Mouse (Mus musculus) thymus, postnatal 0 days (tissue): ENCODE measurements around the gene Ablim1. TPM values are rescaled to one million over a fixed set of nuclear protein-coding genes. Genes with fewer than 3 reads are reported as not detected.

ENCODE experiments used
- DNase-seq: peaks from one replicate; pipeline ENCODE4 v3.0.0-alpha.2; 2015; ENCODE audit warnings: low spot score
- polyA plus RNA-seq: library from polyadenylated mRNA; unstranded; fragments of >200 nt; fragmentation: Nextera tagmentation; extraction: Ambion mirVana; gene quantifications from 2 replicates; pipeline ENCODE4 v1.2.1, GENCODE M21; 2015

Gene Ablim1
- polyA plus RNA-seq, 1 experiment from 2014 or later = 148 TPM

DNA sequence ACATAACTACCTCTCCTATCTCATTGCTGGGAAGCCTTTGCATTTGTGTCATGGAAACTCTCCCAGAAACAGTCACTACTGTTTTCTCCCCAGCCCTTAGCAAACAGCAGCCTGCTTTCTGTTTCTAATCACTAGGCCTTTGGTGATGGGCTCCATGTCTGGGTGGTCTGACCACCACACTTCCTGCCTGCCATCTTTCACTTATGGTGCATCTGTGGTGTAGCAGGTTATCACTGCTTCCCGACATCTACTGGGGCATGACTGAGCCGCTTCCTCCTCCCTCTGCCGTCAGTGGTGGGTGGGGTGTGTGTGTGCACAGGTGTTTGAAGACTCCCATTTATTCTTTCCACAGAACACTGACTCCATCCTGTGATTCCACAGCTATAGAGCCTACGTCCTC is 183.4 kb downstream of the Ablim1 start:
- DNase-seq = peak; percentile 85

DNA sequence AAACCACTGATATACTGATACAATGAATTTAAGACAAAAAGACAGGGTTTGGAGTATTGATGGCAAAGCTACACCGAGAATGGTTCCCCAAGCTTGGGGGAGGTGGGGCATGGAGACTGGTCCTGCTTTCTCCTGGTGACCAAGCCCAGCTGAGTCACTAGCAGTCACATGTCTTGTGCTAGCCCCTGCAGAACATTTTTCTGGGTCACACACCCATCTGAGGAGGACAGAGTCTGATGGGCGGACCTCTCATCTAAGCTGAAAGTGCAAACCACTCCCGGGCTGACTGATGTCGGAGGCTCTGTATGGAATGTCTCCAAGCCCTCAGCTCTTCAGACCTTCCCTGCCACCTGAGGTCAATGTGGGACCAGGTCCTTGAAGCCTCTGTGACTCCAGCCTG is 184.1 kb downstream of the Ablim1 start:
- DNase-seq = no peak

DNA sequence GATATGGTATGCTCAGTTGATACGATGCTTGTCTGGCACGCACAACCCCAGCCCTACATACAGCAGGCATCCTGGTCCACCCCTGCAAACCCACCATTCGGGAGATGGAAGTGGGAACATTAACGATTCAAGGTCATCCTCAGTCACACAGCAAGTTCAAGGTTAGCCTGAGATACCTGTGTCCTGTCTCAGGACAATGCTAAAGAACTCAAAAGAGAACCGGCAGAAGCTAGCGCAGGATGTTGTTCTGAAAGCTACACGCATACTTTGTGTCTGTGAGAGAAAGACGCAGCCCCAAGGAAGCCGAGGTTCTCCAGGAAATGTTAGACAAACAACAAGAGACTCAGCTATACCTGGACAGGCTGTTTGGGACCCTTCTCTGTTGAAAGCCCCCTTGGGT is 185.0 kb downstream of the Ablim1 start:
- DNase-seq = no peak

DNA sequence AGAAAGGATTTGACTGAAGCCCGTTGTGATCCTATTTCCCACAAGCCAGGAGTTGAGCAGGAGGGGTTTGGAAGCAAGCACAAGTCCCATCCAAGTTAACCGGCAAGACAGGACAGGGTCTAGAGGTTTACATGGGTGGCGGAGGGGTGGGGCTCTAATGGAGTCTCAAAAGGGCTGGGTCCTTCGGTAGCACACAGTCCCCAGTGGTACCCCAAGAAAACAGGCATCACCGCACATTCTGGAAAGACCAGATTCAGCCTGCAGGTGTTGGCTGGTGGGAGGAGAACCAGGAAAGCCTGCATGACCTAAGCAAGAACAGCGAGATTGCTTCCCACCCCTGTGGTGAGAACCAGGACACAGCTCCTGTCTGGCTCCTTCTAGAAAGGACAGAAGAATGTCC is 186.7 kb downstream of the Ablim1 start:
- no peak for DNase-seq

DNA sequence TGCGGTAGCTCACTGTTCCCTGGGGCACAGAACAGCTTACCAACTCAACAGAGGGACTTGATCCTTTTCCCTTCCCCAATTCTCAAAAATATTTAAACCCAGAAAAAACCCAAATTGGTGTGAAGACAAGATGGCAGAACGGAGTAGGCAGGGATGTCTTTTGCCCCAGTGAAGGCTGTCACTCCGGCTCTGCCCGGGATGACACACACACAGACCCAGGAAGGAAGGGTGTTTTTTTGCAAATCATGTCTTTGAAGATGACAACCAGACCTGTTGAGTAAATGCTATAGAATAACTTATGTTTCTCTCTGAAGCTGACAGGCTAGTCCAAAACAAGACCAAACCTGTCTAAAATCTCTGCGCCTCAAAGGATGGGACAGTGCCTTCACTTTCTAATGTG is 187.2 kb downstream of the Ablim1 start:
- DNase-seq = no peak

DNA sequence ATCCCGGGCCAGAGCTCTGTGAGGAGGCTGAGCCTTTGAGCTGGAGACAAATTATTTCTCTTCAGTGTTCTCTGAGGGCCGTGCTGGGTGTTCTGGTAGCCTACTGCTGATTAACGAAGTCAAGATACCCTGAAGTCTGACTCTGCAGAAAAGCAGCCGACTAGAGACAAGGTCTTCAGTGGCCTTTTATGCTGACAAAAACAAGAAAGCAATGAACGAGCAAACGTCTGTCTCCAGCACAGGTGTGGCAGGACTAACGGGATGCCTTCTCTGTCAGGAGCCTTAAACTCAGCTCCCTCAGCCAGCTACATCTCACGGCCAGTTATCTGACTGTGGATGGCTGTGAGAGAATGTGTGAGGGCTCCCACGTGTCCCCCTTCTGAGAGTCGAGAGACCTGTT is 187.8 kb downstream of the Ablim1 start:
- DNase-seq = peak; percentile 54

DNA sequence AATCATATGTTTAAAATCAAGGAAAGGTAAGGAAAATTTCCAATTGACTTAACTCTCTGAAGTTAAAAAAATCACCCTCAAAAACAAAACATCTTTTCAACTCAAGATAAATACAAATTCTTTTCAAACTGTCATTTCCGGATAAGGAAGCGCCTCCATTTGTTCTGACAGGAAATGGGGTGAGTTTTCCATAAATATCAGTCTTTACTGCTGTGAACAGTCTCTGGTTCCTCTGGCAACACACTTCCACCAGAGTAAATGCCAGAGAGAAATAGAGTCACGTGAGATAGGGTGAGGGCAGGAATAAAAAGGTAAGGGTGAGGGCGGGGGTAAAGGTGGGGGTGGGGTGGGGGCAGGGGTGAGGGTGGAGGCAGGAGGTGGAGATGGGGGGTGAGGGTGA is 189.8 kb downstream of the Ablim1 start:
- no peak for DNase-seq

DNA sequence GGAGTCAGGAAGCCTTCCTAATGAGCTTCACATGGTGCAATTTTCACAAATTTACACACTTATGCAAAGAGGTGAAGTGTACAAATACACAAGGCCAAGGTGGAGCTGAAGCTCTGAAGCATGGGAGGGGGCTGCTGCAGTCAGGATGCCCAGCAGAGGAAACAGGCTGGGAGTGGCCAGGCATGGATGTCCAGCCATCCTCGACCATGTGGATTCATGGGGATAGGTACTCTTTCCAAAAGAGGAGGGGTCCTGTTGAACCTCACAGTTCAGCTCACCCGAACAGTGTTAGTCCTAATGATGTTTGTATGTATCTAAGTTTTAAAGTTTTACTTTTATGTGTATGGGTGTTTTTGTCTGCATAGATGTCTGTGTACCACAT is 190.6 kb downstream of the Ablim1 start:
- no peak for DNase-seq

DNA sequence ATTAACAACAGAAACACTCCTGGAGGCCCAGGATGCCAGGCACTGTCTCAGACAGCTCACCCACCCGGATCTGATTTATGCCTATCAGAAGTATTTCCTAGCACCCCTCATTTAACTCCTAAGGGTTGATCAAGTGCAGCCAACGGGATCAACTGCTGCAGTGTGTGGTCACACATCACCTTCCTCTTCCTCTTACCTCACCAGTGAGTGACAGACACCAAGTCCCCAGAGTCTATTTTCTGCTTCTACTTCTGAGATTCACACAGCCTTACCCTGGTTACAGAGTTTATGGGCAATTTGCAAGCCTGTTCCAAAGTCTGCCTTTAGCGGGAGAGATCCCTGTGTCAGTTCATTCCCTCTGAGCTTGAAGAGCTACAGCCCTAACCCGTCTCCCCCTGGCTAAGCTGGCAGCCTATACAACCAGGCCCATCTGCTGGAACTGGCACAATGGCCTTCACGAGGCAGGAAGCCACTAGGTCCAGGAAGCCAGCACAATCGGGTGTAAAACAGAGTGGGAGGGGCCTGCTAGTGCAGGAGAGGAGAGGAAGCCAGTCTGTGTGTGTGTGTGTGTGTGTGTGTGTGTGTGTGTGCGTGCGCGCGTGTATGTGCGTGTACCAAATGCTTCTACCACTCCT is 191.1 kb downstream of the Ablim1 start:
- peak; percentile 89 for DNase-seq

DNA sequence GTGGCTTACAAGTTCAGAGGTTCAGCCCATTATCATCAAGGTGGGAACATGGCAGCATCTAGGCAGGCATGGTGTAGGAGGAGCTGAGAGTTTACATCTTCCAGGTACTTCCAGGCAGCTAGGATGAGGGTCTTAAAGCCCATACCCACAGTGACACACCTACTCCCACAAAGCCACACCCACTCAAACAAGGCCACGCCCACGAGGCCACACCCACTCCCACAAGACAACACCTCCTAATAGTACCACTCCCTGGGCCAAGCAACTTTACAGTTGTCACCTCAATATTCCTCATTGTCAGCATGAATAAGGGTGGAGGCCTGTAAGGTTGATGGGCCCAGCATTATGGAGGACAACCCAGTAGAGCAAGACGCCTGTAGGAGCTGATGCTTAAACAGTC is 192.5 kb downstream of the Ablim1 start:
- no peak for DNase-seq

DNA sequence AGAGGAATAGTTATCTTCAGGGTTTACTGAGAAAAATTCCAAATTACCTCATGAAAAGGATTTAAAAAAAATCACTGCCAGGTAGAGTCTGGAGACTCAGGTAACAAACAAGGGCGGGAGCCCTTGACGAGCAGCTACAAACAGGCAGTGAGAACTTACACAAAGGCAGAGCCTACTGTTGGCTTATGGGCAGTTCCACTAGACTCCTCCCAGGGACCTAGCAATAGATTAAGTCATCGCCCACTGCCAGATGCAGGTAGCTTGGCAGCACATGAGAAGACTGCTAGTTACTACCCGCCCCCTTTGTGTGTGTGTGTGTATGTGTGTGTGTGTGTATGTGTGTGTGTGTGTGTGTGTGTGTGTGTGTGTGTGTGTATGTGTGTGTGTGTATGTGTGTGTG is 193.7 kb downstream of the Ablim1 start:
- DNase-seq = no peak

DNA sequence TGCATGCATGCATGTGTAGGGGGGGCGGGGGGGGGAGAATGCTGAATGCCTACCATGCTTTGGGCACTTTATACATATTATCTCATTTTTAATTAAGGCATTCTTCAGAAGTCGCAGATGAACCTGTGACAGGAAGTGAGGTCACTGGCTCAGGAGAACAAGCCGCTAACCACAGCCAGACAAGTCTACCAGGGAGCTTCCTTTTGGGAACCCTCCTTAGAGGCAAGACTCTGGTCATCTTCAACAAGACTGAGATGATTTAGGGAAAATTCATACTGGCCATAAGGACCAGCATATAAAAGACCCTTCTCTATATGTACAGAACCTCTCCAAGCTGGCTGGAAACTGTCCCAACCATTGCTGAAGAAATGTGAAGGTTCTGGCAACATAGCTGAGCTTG is 195.1 kb downstream of the Ablim1 start:
- peak; percentile 58 for DNase-seq

DNA sequence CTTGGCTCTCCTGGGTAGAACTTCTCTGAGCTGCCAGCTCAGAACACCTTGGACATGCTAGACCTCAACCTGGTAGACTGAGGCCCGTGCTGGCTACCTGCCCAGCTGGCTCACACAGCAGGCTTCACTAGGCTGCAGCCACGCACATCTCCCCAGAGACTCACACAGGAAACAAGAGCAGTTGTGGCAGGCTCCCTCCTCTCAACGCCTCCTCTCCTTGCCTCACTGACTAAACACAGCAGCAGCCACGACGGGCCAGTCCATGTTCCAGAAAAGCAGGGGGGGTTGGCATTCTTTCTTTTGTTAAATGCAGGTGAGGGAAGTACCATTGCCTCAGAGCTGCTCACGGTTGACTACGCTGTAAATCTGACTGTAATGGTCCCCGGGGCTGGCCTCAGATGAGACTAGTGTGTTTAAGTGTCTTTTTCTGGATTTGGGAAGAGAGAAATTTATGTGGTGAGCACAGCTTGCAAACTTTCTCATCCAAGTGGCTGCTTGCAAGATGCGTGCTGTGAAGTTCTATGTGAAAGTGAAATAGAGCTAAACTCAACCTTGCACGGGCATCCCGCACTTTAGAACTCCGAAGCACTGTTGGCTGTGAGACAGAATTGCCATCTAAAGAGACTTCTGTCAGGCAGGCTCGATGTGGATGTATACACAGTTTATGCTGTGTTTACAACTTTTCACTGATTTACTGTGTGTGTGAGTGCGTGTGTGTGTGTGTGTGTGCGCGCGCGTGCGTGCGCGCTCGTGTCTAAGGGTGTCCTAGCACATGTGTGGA is 195.7 kb downstream of the Ablim1 start:
- peak; percentile 94 for DNase-seq

DNA sequence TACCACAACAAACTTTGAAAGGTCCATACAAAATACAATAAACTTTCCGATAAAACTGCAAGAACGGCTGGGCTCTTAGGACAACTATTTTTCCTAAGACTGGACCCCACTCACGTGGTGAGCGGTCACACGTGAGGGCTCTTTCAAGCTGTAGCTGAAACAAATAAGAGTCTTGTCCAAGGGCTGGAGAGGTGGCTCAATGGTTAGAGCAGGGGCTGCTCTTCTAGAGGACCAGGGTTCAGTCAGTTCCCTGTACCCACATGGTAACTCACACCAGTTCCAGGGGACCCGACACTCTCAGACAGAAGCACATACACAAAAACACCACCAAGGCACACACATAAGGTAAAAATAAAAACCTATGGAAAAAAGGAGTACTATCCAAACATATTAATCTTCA is 197.0 kb downstream of the Ablim1 start:
- no peak for DNase-seq

DNA sequence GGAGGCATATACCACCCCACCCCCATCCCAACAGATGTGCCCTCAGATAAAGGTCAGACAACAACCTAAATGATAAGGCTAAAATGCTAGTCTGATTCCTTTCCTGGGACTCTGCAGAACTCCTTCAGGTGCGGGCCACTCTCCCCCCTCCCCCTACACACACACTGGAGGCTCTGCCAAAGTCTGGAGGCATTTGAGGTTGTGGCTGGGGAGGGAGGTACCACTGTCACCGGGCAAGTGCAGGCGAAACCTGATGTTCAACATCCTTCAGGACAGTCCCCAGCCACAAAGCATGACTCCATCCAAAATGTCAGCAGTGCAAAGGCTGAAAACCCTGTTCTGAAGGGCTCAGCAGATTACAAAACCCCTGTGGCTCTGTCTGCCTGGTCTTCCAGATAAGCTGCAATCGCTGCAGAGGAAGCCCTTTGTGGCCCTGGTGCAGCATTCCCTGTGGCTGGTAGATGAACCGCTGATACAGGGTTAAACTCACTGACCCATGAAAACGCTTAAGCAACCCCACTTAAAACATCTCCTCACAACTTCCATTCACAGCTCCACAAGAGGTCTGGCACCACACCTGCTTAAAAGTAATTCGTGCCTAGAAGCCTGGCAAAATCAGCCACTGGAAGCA is 197.7 kb downstream of the Ablim1 start:
- peak; percentile 62 for DNase-seq

DNA sequence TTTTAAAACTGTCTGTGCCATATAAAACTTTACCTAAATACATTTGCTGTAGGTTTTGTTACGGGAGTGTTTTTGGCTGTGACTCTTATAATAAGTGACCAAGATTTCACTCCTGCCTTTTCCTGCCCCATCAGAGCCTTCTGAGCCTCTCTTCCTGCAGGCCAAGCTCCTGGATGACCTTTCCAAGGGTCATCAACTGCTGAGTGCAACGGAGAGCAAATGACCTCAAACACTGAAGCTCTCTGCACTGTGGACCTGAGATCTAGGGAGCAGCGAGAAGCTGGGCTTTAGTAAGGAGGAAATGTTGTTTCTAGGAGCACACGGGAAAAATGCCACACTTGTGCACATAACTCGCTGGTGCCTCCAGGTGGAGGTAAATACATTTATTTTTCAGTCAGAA is 199.0 kb downstream of the Ablim1 start:
- no peak for DNase-seq

DNA sequence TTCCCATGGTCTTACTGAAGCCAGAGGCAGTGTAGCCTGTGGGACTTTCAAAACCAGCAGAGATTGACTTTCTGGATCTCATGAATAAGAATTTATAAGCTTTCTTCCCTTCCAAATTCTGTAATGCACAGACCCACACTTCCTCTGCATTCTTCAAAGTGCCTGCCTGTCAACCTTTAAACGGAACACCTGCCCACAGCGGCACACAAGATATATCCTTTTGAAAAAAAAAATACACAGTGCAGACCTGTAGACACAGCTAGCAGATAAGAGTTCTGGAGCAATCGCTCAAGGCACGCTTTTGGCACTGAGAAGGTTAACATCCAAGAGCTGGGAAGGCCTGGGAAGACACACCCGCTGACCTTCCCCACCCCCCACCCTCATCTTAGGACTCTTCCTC is 199.8 kb downstream of the Ablim1 start:
- peak; percentile 74 for DNase-seq

DNA sequence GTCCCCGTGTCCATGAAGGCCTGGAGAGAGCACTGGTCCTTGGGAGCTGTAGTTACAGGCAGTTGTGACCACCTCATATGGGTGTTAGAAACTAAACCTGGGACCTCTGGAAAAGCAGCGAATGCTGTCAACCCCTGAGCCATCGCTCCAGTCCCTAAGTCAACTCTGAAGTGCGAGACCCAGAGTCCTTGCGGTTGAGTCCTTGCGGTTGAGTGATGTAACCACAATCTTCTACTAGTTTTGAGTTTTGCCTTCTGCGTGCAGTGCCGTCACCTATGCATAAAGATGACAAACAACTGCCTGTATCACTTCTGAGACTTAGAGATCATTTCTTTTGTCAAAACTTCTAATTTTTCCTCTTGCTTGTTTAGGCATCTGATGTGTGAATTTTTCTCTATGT is 200.7 kb downstream of the Ablim1 start:
- no peak for DNase-seq

DNA sequence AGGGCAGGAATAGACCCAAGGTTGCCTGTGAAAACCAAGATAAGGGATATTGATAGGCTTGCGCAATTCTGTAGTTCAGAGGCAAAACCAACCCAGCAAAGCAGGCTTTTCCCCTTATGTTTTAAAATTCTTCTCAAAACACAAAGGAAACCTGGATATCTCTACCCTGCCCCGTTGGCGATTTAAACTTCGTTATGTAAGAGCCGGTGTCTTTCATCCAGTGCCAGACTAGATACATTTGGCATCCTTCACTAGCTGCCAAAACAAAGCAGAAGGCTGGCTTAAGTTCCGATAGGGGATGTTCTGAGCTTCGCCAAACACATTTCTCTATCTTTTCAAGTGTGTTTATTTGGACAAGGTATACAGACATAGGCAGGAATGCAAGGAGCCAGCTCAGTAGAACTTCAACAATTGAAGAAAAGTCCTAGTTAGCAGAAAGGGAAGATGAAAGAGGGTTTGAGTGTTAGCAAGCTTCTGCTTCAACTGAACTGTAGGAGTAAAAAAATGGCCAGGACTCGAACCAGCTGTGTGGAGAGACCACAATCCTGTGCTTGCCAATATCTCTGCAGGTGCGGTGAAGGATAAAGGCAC is 201.8 kb downstream of the Ablim1 start:
- DNase-seq = peak; percentile 82

DNA sequence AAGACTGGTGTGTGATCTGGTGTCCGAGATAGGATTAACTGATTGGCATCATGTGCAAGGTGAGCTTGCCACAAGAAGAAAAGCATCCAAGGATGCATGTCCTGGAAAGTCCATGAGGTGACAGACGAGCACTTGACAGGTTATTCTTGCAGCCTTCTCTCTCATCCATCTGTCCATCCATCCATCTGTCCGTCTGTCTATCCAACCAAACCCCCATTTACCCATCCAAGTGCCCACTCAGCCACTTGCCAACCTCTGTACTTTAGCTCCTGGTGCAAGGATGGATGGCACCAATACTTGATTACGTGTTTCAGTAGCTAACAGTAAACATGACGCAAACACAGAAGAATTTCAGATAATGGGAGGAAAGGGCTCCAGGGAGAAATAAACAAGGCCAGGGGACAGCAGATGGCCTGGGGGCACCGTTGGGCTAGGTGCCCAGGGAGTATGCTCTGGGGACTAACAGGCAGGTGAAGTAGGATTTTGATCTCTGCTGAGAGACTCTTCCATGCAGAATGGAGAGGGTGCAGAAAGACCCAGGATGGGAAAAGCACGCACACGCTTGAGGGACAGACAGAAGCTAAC is 202.4 kb downstream of the Ablim1 start:
- no peak for DNase-seq

DNA sequence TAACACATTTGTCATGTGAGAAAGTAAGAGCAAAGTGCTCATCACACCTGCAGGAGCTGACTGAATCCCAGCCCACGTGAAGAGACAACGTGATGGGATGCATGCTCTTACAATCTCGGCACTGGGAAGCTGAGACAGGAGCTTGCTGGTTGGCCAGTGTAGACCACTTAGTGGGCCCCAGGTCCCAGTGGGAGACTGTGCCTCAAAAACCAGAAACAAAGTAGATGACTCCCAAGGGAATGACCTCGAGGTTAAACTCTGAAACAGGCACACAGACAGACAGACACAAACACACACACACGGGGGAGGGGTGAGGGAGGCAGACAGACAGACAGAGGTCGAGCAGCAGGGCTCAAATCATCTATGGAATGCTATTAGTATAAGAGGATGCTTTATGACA is 203.4 kb downstream of the Ablim1 start:
- no peak for DNase-seq

DNA sequence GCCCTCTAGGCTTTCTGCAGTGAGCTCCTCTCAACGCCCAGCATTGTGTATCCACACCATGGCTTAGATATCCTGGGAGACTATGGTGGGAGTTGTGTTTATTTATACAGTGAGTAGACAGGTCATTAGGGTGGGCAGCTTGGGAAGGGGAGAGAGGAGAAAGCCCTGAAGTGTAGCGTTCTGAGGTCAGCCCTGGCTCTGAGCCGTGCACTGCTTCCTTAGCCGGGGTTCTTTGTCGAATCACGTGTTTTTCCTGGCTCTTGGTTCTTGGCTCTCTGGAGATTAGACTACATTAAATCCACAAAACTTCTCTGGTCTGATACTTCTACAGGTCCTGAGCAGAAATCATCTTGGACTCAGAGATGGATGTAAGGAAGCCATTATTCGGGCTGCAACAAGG is 205.1 kb downstream of the Ablim1 start:
- no peak for DNase-seq
